Mouse (Mus musculus): ENCODE measurements around the gene Slc26a1.

Slc26a1 gene

GRCm38 (mm10) chr5:108691152-108691551 is 15.8 kb upstream of the Slc26a1 start:
- DNase-seq (ENCODE audit: low read depth, low spot score): no peak

GRCm38 (mm10) chr5:108689091-108689490 is 13.7 kb upstream of the Slc26a1 start:
- DNase-seq (ENCODE audit: low read depth, low spot score): no peak

- no peak for DNase-seq (ENCODE audit: low read depth, low spot score)
Observed at GRCm38 (mm10) chr5:108680871-108681270, 5.5 kb upstream of the Slc26a1 start.

DNA sequence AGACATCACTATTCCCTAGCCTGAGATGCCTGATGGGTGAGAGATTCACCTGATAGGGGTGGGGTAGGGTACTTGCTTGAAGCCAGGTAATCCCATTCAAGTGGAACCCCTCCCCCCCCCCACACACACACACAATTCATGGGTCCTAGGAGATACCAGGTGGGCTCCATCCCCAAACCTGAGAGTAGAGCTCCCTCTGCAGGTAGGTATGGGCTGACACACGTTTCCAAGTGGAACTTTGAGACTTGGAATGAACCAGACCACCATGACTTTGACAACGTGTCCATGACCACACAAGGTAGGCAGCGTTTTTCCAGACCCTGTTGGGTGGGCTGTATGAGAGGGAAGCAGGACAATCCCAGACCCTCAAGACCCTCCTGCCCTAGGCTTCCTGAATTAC is 4.5 kb upstream of the Slc26a1 start:
- DNase-seq (ENCODE audit: low read depth, low spot score): no peak

- no peak for DNase-seq (ENCODE audit: low read depth, low spot score)
Observed at GRCm38 (mm10) chr5:108678296-108678854, 3.0 kb upstream of the Slc26a1 start.

DNA sequence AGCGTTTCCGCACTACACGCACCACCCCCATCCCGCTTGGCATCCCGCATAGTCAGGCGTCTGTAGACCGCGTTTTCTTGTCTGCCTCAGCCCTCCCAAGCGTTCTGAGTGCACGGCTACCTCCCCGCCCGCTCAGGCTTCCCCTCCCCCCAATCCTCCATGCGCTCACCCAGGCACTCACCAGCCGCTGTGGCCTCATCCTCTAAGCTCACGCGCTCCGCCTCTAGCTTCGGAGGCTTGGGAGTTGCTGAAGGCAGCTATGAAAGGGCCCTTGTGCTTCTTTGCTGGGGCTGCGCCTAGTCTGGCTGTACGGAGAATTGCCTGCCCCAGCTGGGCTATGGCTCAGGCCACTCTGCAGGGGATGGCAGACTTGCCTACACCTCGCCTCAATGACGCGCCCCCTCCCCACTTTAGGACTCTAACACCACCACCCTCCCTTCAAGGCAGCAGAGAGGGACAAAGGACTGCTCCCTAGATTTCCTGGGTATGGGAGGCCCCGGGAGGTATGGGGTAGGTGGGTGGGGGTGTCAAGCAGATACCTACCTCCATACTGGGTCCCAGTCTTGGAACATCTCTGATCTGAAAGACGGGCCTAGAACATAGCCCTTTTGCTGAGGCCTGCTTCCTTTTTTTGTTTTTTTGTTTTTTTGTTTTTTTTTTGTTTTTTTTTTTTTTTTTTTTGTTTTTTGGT is 2.4 kb upstream of the Slc26a1 start:
- DNase-seq (ENCODE audit: low read depth, low spot score): no peak

DNA sequence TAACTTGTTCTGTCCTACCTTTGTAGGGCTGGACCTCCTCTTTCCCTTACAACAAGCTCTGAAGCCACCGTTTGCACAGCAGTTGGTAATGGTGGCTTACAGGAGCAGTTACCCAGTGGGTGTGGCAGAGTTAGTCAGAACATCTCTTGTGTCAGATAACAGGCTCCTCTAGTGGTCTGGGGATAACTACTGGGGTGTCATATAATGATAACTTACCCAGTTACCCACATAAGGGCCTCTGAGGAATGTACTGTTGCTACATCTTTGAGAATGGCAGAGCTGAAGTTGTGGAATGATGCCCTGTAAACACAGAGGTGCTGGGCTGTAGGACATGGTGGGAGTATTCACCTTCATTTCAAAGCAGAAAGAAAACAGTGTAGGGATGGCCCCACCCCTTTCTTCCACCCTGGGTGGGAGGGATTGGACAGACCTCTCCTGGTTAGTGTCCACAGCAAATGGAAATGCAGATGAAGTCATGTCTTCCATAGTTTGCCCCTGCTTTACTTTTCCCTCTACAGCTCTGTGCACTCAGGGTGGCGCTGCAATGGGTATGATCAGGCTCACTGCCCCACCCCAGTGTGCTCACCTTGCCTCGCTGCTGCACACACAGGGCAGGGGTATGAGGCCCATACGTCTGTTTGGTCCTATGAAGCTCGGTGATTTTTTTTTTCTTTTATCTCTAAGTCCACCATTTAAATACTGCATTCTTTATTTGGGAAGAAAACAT is 1.6 kb upstream of the Slc26a1 start:
- DNase-seq (ENCODE audit: low read depth, low spot score): no peak

DNA sequence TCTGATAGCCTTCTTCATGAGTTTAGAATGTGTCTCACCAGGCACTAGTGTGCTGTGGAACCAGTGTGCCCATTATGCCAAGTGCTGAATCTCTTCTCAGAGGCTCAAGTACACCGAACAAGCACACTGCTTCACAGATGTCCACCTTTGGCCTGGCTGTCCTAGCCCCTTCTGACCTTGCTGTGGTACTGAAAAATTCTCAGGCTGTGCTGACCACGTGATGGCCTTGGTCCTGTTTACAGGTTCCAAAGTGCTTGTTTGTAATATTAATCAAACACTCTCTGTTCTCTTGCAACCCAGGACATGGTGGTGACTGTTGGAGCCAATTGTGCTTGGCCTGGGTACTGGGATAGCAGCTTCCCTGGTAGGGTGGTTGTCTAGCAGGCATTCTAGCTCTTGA is 745 bp downstream of the Slc26a1 start:
- DNase-seq (ENCODE audit: low read depth, low spot score): no peak

- DNase-seq (ENCODE audit: low read depth, low spot score): no peak
Observed at GRCm38 (mm10) chr5:108671757-108672156, 3.6 kb downstream of the Slc26a1 start.

GRCm38 (mm10) chr5:108670785-108671184 is 4.6 kb downstream of the Slc26a1 start:
- no peak for DNase-seq (ENCODE audit: low read depth, low spot score)

DNA sequence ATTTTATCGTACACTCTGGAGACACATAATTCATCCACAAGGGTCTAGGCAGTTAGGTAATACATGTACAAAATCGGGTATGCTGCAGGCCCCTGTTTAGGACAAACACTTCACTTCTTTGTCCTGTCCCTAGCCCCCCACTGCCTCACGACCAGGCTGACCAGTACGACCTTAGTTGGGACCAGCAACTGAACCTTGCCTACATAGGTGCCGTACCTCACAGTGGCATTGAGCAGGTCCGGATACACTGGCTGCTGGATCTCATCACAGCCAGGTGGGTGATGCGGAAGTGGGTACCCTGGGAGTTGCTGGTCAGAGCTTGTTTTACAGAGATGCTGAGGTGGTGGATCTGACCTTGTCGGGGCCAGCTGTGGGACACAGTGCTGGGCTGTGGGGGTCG is 5.4 kb downstream of the Slc26a1 start:
- DNase-seq (ENCODE audit: low read depth, low spot score): no peak

DNA sequence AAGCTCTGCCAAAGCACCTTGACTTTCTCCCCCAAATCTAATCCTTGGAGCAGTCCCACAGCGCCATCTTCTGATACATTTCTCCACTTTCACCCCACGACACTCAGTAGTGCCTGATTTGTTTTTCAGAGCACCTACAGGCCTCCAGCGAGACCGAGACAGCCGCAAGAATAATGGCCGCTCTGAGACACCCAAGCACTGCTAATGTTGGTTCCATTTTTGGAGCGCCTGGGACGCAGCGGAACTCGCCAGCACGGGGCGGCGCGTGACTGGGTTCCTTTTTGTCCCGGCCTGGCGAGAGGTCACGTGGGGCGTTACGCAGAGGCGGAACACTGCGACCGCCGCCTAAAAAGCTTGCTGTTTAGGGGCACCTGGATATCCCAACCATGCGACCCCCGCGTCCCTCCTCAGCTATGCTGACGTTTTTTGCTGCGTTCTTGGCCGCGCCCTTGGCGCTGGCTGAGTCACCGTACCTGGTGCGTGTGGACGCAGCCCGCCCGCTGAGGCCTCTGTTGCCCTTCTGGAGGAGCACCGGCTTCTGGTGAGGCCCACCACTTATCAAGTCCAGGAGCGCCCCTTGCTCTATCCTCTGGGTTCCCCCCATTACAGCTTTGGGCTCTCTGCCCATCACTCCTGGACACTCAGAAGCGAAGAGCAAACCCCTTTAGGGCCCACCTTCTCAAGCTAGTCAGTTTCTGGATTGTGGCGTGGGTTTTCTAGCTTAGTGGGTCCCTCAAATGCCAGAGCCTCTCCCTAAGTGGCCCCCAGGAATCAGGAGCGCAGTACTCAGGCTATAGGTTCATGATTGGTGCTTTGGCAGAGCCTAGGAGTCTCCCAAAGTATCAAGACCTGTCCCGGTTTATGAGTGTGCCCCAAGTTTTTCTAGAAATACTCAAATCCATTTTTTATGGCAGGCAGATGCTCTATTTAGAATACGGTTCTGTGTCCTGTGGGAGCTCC is 6.1 kb downstream of the Slc26a1 start, which contains the start of gene Dgkq:
Gene Dgkq (minus strand): TSS at position 696 of the 960 bp plus-strand sequence.
- DNase-seq (ENCODE audit: low read depth, low spot score): peak; percentile 74

DNA sequence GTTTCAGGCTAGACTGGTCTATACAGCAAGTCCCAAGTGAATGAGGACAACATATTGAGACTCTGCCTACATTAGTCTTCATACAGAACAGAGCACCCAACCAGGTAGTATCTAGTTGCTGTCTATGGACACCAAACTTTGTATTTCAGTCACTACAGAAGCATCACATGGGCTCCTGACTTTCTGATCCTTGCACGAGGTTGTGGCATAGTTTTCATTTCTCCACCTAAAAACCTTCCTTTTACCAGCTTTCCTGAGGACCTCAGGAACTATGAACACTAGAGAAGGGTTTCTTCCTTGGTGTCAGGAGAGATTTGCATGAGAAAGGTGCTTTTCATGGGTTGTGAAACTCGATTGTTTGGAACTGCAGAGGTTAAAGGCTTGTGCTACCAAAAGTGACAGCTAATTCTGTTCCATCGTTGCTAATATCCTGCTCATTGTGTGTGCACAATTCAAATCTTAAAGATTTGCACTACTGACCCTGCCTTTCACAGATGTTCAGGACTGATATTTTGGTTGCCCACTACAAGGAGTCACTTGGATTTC is 6.9 kb downstream of the Slc26a1 start:
- DNase-seq (ENCODE audit: low read depth, low spot score): no peak

- no peak for DNase-seq (ENCODE audit: low read depth, low spot score)
Observed at GRCm38 (mm10) chr5:108667370-108667769, 8.0 kb downstream of the Slc26a1 start.

DNA sequence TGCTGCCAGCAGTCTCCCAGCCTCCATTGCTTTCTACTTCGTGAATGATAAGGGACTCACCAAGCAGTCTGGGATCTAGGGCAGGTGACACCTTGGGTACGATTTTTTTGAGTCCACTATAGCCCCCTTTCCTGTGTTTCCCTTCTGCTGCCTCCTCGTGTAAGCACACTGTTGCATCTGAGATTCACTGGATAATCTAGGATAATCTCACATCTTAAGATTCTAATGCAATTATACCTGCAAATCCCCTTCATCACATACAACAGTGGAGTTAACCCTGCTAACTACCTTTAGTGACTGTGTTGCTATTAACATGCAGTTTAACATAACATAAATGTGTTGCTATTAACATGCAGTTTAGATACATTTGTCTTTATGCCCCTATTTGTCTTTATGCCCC is 10.3 kb downstream of the Slc26a1 start:
- no peak for DNase-seq (ENCODE audit: low read depth, low spot score)

DNA sequence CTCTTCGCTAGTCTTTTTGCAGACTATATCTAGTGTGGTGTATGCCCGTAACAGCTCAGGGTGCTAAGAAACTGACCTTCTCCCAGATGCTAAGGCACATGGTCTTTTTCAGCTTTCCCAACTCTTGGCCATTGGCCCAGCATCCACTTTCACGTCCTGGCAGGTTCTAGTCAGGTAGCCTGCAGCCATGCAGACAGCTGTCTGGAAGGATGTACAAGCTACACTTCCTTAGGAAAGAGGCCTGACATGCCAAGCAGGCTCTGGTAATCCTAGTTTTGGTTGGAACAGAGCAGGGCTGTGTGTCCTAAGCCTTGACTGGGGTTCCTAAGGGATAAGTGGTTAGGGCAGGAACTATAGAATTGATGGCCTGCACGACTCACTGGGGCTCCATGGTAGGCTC is 12.6 kb downstream of the Slc26a1 start:
- DNase-seq (ENCODE audit: low read depth, low spot score): no peak

- peak; percentile 84 for DNase-seq (ENCODE audit: low read depth, low spot score)
Observed at GRCm38 (mm10) chr5:108660632-108661268, 14.6 kb downstream of the Slc26a1 start.

GRCm38 (mm10) chr5:108659698-108660631 is 15.4 kb downstream of the Slc26a1 start, which contains the start of gene Idua:
Idua (plus strand) TSS chr5:108660331.
- DNase-seq (ENCODE audit: low read depth, low spot score): no peak

- DNase-seq (ENCODE audit: low read depth, low spot score): no peak
Observed at GRCm38 (mm10) chr5:108658611-108659010, 16.8 kb downstream of the Slc26a1 start.

DNA sequence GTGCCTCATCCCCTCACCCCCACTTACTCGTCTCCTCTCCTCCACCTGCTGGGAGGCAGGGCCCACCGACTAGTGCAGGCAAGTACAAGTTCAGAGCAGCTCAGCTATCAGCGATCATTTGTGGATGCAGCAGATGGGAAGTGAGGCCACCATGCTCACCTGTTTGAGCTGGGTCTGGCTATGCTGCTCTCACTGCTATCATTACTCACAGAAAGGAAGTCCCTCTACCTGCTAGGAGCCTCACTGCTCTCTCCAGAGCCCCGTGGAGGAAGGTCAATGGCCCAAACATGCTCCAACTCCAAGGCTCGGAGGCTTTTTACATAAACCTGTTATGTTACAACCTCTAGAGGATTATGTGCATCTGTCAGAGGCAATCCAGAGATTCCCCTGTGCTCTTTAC is 18.0 kb downstream of the Slc26a1 start:
- DNase-seq (ENCODE audit: low read depth, low spot score): no peak
